Mouse (Mus musculus): ENCODE data around the gene Cnot1.
"Not testable (repeated sequence)": the region's sequence is repeated elsewhere in the genome, so short reads cannot be mapped to it uniquely, and the experiment has no call there.

Cnot1 gene

GRCm38 (mm10) chr8:95816044-95816708, 8.9 kb upstream of the Cnot1 start:
- DNase-seq (ENCODE audit: low read depth, low spot score), result no peak

GRCm38 (mm10) chr8:95810184-95810591, 2.9 kb upstream of the Cnot1 start:
- peak; percentile 36 for DNase-seq (ENCODE audit: low read depth, low spot score)

DNA sequence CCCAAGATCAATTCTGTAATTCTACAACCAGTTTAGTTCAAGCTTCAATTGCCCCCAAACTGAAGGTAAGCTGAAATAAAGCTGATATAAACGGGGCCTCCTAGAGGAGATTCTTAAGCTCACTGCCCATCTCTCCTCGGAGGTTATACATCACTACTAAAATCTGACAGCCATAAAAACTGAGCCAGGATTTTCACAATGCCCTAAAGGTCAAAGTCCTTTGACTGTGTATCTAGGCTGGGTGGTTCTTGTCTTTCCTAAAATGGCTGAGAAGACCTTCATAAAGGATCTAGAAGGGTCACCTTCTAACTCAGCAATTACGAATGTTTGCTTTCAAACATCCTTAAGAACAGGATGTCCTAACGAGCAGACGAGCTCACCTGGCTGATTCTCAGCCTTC, 1.9 kb upstream of the Cnot1 start:
- DNase-seq (ENCODE audit: low read depth, low spot score), result no peak

- DNase-seq (ENCODE audit: low read depth, low spot score), result no peak
Measured at GRCm38 (mm10) chr8:95808631-95809030, 1.4 kb upstream of the Cnot1 start.

DNA sequence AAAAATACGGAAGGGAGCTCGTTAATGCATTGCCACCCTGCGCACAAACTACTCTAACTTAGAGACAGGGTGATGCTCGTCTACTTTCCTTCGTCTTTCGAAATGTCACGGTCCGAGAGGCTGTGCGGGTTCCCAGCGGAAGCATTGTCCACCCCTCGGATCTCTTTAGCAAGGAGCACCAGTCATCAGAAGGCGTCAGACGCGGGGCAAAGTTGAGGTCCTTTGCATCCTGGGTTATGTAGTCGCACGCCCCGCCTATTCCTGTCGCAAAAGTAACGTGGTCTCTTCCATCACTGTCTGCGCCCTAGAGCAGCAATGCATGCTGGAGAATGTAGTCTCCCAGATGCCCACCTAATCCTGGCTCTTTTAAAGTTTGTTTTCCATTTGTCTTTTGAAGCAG, 597 bp upstream of the Cnot1 start:
- peak; percentile 95 for DNase-seq (ENCODE audit: low read depth, low spot score)

- no peak for DNase-seq (ENCODE audit: low read depth, low spot score)
Measured at GRCm38 (mm10) chr8:95806461-95807191, 638 bp downstream of the Cnot1 start.

- DNase-seq (ENCODE audit: low read depth, low spot score), result no peak
Measured at GRCm38 (mm10) chr8:95805482-95805881, 1.8 kb downstream of the Cnot1 start.

GRCm38 (mm10) chr8:95802231-95802630, 5.0 kb downstream of the Cnot1 start:
- no peak for DNase-seq (ENCODE audit: low read depth, low spot score)

GRCm38 (mm10) chr8:95801476-95802064, 5.7 kb downstream of the Cnot1 start:
- DNase-seq (ENCODE audit: low read depth, low spot score), result no peak

DNA sequence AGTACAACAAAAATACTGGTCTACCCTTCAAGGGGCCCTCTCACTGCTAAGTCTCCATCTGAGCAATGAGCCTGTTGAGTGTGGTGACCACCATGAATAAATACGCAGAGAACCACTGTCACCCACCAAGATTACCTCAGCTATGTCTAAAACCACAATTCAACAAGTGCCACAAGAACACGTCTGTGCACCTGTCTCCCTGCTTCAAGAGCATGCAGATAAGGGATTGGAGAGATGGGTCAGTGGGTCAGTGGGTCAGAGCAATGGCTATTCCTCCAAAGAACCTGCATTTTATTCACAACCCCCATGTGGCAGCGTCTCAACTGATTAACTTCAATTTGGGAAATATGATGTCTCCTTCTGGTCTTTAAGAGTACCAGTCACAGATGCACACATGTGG, 6.9 kb downstream of the Cnot1 start:
- no peak for DNase-seq (ENCODE audit: low read depth, low spot score)

GRCm38 (mm10) chr8:95799891-95800290, 7.4 kb downstream of the Cnot1 start:
- DNase-seq (ENCODE audit: low read depth, low spot score), result peak; percentile 22

DNA sequence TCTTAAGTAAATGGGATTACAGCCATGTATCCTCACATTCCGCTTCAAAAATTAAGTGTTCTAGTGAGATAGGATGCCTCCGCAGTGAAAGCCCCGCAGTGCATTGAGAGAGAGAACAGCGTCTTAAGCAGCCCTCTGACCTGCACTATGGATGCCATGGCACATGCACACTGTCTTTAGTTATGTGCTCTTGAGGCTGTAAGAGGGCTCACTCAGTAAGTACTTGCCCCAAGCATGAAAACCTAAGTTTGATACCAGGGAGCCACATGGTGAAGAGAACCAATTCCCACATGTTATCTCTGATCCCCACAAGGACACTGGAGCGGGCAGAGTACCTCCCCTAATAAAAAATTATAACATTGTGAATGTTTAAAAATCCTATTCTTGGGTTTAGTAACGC, 8.1 kb downstream of the Cnot1 start:
- DNase-seq (ENCODE audit: low read depth, low spot score), result no peak

GRCm38 (mm10) chr8:95795333-95796061, 11.8 kb downstream of the Cnot1 start:
- DNase-seq (ENCODE audit: low read depth, low spot score), result not testable (repeated sequence)

DNA sequence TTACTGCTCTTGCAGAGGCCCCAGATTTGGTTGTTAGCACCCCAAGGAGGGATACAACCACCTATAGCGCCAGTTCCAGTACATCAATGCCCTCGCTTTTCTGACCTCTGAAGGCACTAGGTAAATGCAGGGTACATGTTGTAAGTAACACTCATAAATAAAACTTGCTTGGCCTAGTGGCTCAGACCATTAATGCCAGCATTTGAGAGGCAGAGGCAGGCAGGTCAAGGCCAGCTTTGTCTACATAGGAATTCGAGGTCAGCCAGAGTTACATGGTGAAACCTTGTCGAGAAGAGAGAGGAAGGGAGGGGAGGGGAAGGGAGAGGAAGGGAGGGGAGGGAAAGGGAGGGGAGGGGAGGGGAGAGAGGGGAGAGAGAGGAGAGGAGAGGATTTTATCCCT, 21.7 kb downstream of the Cnot1 start:
- no peak for DNase-seq (ENCODE audit: low read depth, low spot score)

DNA sequence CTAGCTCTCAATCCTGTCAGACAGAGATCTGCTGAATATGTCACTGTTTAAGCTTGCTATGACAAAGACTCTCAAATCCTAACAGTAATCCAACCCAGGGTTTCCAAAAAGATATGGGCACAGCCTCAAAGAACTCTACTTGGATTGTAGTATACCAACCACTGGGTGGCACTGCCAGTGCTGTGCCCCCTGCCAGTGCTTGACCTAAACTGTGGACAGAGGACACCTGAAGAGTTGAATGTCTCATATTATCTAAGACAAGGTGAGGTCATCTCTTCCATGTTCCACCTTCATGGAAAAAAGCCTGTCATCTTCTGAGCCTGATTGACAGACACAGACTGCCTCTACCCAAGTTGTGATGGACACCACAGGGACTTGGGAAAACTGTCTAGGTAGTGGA, 24.6 kb downstream of the Cnot1 start:
- no peak for DNase-seq (ENCODE audit: low read depth, low spot score)

GRCm38 (mm10) chr8:95781775-95782174, 25.5 kb downstream of the Cnot1 start:
- DNase-seq (ENCODE audit: low read depth, low spot score), result no peak

GRCm38 (mm10) chr8:95781085-95781484, 26.2 kb downstream of the Cnot1 start:
- DNase-seq (ENCODE audit: low read depth, low spot score), result no peak

DNA sequence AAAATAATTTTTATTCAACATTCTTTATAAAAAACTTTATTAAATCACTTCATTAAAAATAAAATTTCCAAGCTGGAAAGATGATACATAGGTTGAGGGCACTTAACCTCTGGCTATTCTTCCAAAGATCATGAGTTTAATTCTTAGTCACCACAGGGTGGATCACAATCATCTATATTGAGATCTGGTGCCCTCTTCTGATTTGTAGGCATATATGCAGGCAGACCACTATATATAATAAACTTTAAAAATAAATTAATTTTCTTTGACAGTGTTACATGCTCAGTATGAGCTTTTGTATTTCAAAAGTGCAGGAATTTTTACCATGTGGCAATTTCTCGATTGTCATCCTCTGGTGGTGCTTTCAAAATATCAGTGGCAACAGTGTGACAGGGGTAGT, 43.1 kb downstream of the Cnot1 start:
- no peak for DNase-seq (ENCODE audit: low read depth, low spot score)

DNA sequence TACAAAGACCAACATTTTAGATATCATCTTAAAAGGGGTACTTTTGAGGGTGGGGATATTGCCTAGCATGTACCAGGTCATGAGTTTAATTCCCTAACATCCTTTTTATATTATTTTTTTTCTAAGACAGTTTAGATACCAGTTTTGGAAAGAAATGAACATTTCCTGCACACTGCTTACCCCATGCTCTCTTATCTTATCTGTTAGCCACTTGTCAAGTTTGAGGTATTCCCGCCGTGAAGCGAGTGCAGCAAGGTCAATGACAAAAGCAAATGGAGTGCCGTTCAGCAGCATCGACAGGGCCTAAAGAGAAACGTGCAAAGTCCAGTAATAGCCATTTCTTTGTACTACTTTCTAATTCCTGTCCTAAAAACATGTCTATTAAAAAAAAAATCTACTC, 46.9 kb downstream of the Cnot1 start:
- no peak for DNase-seq (ENCODE audit: low read depth, low spot score)

- DNase-seq (ENCODE audit: low read depth, low spot score), result no peak
Measured at GRCm38 (mm10) chr8:95751924-95752323, 55.3 kb downstream of the Cnot1 start.

DNA sequence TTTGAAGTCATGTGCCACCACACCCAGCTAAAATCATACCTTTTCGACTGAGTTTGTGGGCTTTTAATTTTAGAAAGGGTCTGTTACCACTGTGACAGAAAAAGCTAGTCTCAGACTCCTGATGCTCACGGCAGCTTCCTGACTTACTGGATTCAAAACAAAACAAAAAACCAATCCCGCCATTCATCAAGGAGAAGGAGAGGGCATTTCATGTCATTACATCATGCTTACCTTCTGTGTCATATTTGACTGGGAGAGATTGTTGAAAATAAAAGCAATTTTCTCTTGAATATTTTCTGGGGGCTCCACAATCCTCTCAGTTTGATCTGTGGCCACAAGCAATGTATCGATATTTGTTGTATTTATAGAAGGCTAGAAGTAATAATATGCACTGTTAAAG, 59.2 kb downstream of the Cnot1 start:
- no peak for DNase-seq (ENCODE audit: low read depth, low spot score)

DNA sequence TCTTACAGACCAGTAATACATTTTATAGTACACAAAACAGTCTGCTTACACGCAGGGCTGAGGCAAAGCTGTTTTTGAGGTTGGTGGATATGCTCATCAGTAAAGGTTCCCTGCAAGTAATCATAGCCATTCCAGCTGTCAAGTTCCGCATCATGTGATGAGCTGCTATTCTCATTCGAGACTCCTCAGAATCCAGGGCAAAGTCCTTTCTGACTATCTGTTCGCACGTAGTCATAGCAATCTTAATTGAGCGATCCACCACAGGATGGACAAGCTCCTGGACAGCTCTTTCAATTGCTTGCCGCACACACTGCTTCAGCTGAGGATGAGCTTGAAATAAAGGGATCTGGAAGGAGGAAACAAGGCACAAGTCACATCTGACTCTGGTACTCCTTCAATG, 65.5 kb downstream of the Cnot1 start:
- no peak for DNase-seq (ENCODE audit: low read depth, low spot score)

All from CD4-positive helper T cell, adult 2 months (primary cell).